Mouse (Mus musculus) MEL (cell line): Measurements from ENCODE around the gene Rab5b. TPM values are rescaled to one million over a fixed set of nuclear protein-coding genes. Genes with fewer than 3 reads are reported as not detected.
A peak's percentile ranks its signal among the peaks of the same experiment; 100 is the strongest.

Source experiments
- DNase-seq: peaks from one replicate; pipeline ENCODE4 v3.0.0; 2011; ENCODE audit warnings: low read depth, low spot score
- H3K27ac ChIP-seq: 2 replicates; pipeline ENCODE4 v1.5.1; 2012; ENCODE audit warnings: low read depth, mild to moderate bottlenecking, control low read depth, low read length, moderate library complexity; ENCODE audit not compliant: control insufficient read depth
- H3K27me3 ChIP-seq, 2 experiments: fragments of 150-350 bp in 1 of 2; sonication (generic) in 1 of 2; 2 replicates each; pipeline ENCODE4 v1.6.1; 2012; ENCODE audit warnings: low read length in 2 of 2, mild to moderate bottlenecking in 2 of 2, improper control_type of control experiment in 1 of 2, moderate library complexity in 1 of 2; ENCODE audit not compliant: insufficient read depth in 2 of 2, control insufficient read depth in 1 of 2
- H3K36me3 ChIP-seq, 2 experiments: 2 replicates each; pipeline ENCODE4 v1.6.1; 2012 to 2014; ENCODE audit warnings: low read length in 2 of 2, improper control_type of control experiment in 1 of 2, inconsistent platforms in 1 of 2, mild to moderate bottlenecking in 1 of 2; ENCODE audit not compliant: insufficient read depth in 2 of 2, control insufficient read depth in 1 of 2
- H3K4me1 ChIP-seq, 2 experiments: fragments of 150-350 bp in 1 of 2; sonication (generic) in 1 of 2; 2 replicates each; pipeline ENCODE4 v1.6.1; 2012; ENCODE audit warnings: low read length in 2 of 2, improper control_type of control experiment in 1 of 2, mild to moderate bottlenecking in 1 of 2; ENCODE audit not compliant: insufficient read depth in 2 of 2, control insufficient read depth in 1 of 2
- H3K4me3 ChIP-seq, 2 experiments: fragments of 150-350 bp in 1 of 2; sonication (generic) in 1 of 2; 2 replicates each; pipeline ENCODE4 v1.5.1; 2012; ENCODE audit warnings: low read depth in 2 of 2, low read length in 2 of 2, mild to moderate bottlenecking in 2 of 2, moderate library complexity in 2 of 2, control low read depth in 1 of 2, improper control_type of control experiment in 1 of 2; ENCODE audit not compliant: control insufficient read depth in 1 of 2, insufficient read depth in 1 of 2
- H3K79me2 ChIP-seq: 2 replicates; pipeline ENCODE4 v1.6.1; 2012; ENCODE audit warnings: mild to moderate bottlenecking, low read length, moderate library complexity; ENCODE audit not compliant: control insufficient read depth, poor library complexity, insufficient read depth
- H3K9ac ChIP-seq: 2 replicates; pipeline ENCODE4 v1.6.1; 2012; ENCODE audit warnings: low read depth, mild to moderate bottlenecking, control low read depth, low read length, moderate library complexity; ENCODE audit not compliant: control insufficient read depth, poor library complexity, severe bottlenecking
- H3K9me3 ChIP-seq: fragments of 150-350 bp; sonication (generic); replicated peaks from 2 replicates; pipeline ENCODE4 v1.6.1; 2012; ENCODE audit warnings: mild to moderate bottlenecking, low read length, improper control_type of control experiment, moderate library complexity; ENCODE audit not compliant: insufficient read depth
- CTCF ChIP-seq, 3 experiments: IDR thresholded peaks in 2 of 3; conservative IDR thresholded peaks in 1 of 3; 2 replicates each; pipeline ENCODE4 v1.5.1; 2011 to 2012; ENCODE audit warnings: low read length in 3 of 3, low read depth in 2 of 3, mild to moderate bottlenecking in 2 of 3, improper control_type of control experiment in 1 of 3, inconsistent platforms in 1 of 3, mixed read lengths in 1 of 3, moderate library complexity in 1 of 3; ENCODE audit not compliant: control insufficient read depth in 1 of 3, insufficient read depth in 1 of 3, poor library complexity in 1 of 3, severe bottlenecking in 1 of 3
- ELF1 ChIP-seq: IDR thresholded peaks from 2 replicates; pipeline ENCODE4 v1.6.1; 2014; ENCODE audit warnings: low read depth, mild to moderate bottlenecking, inconsistent platforms, low read length, improper control_type of control experiment, moderate library complexity
- EP300 ChIP-seq, 2 experiments: IDR thresholded peaks; 2 replicates each; pipeline ENCODE4 v1.6.1; 2011; ENCODE audit warnings: improper control_type of control experiment in 2 of 2, low read length in 2 of 2, low read depth in 1 of 2, mild to moderate bottlenecking in 1 of 2
- GABPA ChIP-seq: IDR thresholded peaks from 2 replicates; pipeline ENCODE4 v1.6.1; 2012; ENCODE audit warnings: low read depth, mild to moderate bottlenecking, inconsistent platforms, low read length, improper control_type of control experiment, moderate library complexity
- MAX ChIP-seq: IDR thresholded peaks from 2 replicates; pipeline ENCODE4 v1.6.1; 2011; ENCODE audit warnings: low read length, improper control_type of control experiment
- MEF2A ChIP-seq: IDR thresholded peaks from 2 replicates; pipeline ENCODE4 v1.6.1; 2014; ENCODE audit warnings: low read depth, mild to moderate bottlenecking, inconsistent platforms, low read length, improper control_type of control experiment; ENCODE audit not compliant: poor library complexity, insufficient replicate concordance, severe bottlenecking; ENCODE audit errors: extremely low read depth
- MXI1 ChIP-seq: IDR thresholded peaks from 2 replicates; pipeline ENCODE4 v1.6.1; 2011; ENCODE audit warnings: mild to moderate bottlenecking, low read depth, low read length, improper control_type of control experiment
- SIN3A ChIP-seq: IDR thresholded peaks from 2 replicates; pipeline ENCODE4 v1.6.1; 2012; ENCODE audit warnings: low read length, improper control_type of control experiment, inconsistent platforms
- SMC3 ChIP-seq: IDR thresholded peaks from 2 replicates; pipeline ENCODE4 v1.6.1; 2011; ENCODE audit warnings: low read depth, low read length, improper control_type of control experiment
- TAL1 ChIP-seq: IDR thresholded peaks from 2 replicates; pipeline ENCODE4 v1.6.1; 2012; ENCODE audit warnings: mild to moderate bottlenecking, inconsistent platforms, low read length, moderate library complexity, mixed read lengths
- TBP ChIP-seq: IDR thresholded peaks from 2 replicates; pipeline ENCODE4 v1.8.0; 2011; ENCODE audit warnings: low read depth, low read length, improper control_type of control experiment
- TCF12 ChIP-seq: IDR thresholded peaks from 2 replicates; pipeline ENCODE4 v1.6.1; 2014; ENCODE audit warnings: low read depth, mild to moderate bottlenecking, inconsistent platforms, low read length, improper control_type of control experiment, moderate library complexity
- USF1 ChIP-seq: IDR thresholded peaks from 2 replicates; pipeline ENCODE4 v1.6.1; 2014; ENCODE audit warnings: low read depth, mild to moderate bottlenecking, inconsistent platforms, low read length, improper control_type of control experiment, moderate library complexity
- ZC3H11A ChIP-seq: IDR thresholded peaks from 2 replicates; pipeline ENCODE4 v1.6.1; 2012; ENCODE audit warnings: low read depth, mild to moderate bottlenecking, inconsistent platforms, low read length, improper control_type of control experiment
- ZKSCAN1 ChIP-seq: IDR thresholded peaks from 2 replicates; pipeline ENCODE4 v1.6.1; 2012; ENCODE audit warnings: low read depth, mild to moderate bottlenecking, inconsistent platforms, low read length, improper control_type of control experiment, moderate library complexity
- polyA plus RNA-seq, 2 experiments: library from polyadenylated mRNA; stranded (reverse) in 1 of 2; unstranded in 1 of 2; fragments of >175 nt in 1 of 2; fragments of >200 nt in 1 of 2; gene quantifications; 2 replicates each; pipeline versions ENCODE4 v1.2.1 to v1.2.4; 2012; ENCODE audit warnings: low replicate concordance in 2 of 2, low read depth in 1 of 2; ENCODE audit not compliant: insufficient read length in 2 of 2, insufficient read depth in 1 of 2, missing spikeins in 1 of 2
- total RNA-seq: library from RNA; depleted of rRNA; stranded (reverse); fragments of 300-350 nt; gene quantifications from 2 replicates; pipeline ENCODE4 v1.2.3, GENCODE M21; 2012

Gene Rab5b
- total and polyA plus RNA-seq, 3 experiments: 18.7 to 45.7 (median 23.3) TPM

DNA sequence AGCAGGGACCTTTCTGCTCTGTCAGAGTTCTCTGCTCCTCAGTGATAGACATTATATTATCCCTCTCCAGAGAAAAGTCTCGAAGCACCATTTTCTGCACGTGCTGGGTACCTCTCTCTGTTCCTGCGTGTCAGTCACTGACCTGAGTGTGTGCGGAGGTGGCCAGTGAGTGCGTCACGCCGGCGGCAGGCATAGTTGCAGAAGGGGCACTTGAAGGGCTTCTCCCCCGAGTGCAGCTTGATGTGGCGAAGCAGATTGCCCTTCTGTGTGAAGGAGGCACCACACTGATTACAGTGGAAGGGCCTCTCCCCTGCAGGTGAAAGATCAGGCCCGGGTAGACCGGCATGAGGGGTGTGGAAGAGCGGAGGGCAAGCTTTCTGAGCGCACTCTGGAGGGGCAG lies 56.1 kb downstream of the Rab5b start:
- peaks cover 20 to 27% of the 10 kb centered on the region in 2 experiments for H3K27me3 ChIP-seq

GRCm38 (mm10) chr10:128637011-128637410 lies 59.1 kb downstream of the Rab5b start:
- Histone ChIP-seq H3K9ac (peak overlapping the region; percentile 19; the same call in 1 of the 2 replicates), H3K27ac (no peak overlapping the region), H3K36me3 (no peaks in the 10 kb centered on the region), H3K4me3 (peak overlapping the region; percentile 5 to 52; a peak in 3 of 4 replicates), H3K79me2 (no peaks in the 10 kb centered on the region), H3K9me3 (no peaks in the 10 kb centered on the region), H3K4me1 (peaks cover 0 to 3% of the 10 kb centered on the region in 2 experiments; a peak in 1 of 4 replicates), H3K27me3 (peaks cover 4 to 7% of the 10 kb centered on the region in 2 experiments)
- 0 out of 2 replicates have a peak, but pooled peaks have one; percentile 43 for TF ChIP-seq SIN3A
- TF ChIP-seq MAX: 0 out of 2 replicates have a peak, but pooled peaks have one; percentile 19
- TF ChIP-seq TCF12: no peak
- peak; percentile 51 for DNase-seq

More for the DNA sequence above, 56.1 kb downstream of the Rab5b start:
- TF ChIP-seq SMC3 (no peak), ELF1 (no peak), EP300 (IDR thresholded peaks at IDR 0.05; ENCODE audit: low read depth in 1 of 2, low read length in 2 of 2) (no peak)
- TF ChIP-seq, all 39 proteins: peak for 0
- Histone ChIP-seq H3K9ac (no peak overlapping the region), H3K4me1 (peaks cover 0 to 3% of the 10 kb centered on the region in 2 experiments; a peak in 1 of 4 replicates), H3K36me3 (no peaks in the 10 kb centered on the region), H3K79me2 (no peaks in the 10 kb centered on the region), H3K27ac (no peak overlapping the region), H3K9me3 (no peaks in the 10 kb centered on the region), H3K4me3 (no peak overlapping the region)
- DNase-seq: no peak

- Histone ChIP-seq H3K9me3 (no peaks in the 10 kb centered on the region), H3K4me1 (peaks cover 0 to 3% of the 10 kb centered on the region in 2 experiments; a peak in 1 of 4 replicates), H3K27me3 (peaks cover 4 to 10% of the 10 kb centered on the region in 2 experiments), H3K36me3 (no peaks in the 10 kb centered on the region), H3K79me2 (no peaks in the 10 kb centered on the region), H3K27ac (no peak overlapping the region), H3K4me3 (no peak overlapping the region), H3K9ac (no peak overlapping the region)
- TF ChIP-seq USF1 (no peak), ZC3H11A (no peak), GABPA (no peak), CTCF (IDR thresholded peaks at IDR 0.05 in 2 of 3, conservative IDR thresholded peaks at IDR 0.05 in 1 of 3; ENCODE audit: control insufficient read depth in 1 of 3, insufficient read depth in 1 of 3, low read depth in 2 of 3, low read length in 3 of 3, poor library complexity in 1 of 3, severe bottlenecking in 1 of 3) (no peak), EP300 (IDR thresholded peaks at IDR 0.05; ENCODE audit: low read depth in 1 of 2, low read length in 2 of 2) (no peak), MAX (no peak), MXI1 (no peak), ZKSCAN1 (no peak), ELF1 (no peak), TBP (no peak), SIN3A (no peak), TAL1 (no peak), MEF2A (no peak)
- DNase-seq: no peak
Observed at GRCm38 (mm10) chr10:128636561-128636960, 59.5 kb downstream of the Rab5b start.
